Mouse (Mus musculus) embryonic fibroblast, embryonic 13.5 days (primary cell): ENCODE data around the gene Ccdc71.

Experiments
- CTCF ChIP-seq: IDR thresholded peaks from 2 replicates; pipeline ENCODE4 v1.5.1; 2011; ENCODE audit warnings: mild to moderate bottlenecking, control low read depth, low read length, moderate library complexity, borderline replicate concordance; ENCODE audit not compliant: insufficient read depth
- POLR2A ChIP-seq: IDR thresholded peaks from 2 replicates; pipeline ENCODE4 v1.6.1; 2011; ENCODE audit warnings: low read depth, mild to moderate bottlenecking, control low read depth, low read length, moderate library complexity

GRCm38 (mm10) chr9:108488403-108488802, 28.1 kb downstream of the Ccdc71 start:
- TF ChIP-seq POLR2A, result no peak
- no peak for TF ChIP-seq CTCF
